Mouse (Mus musculus) hindbrain, embryonic 11.5 days (tissue): ENCODE data around the gene Ddc. TPM values are rescaled to one million over a fixed set of nuclear protein-coding genes. Genes with fewer than 3 reads are reported as not detected.

Source experiments
- polyA plus RNA-seq: library from polyadenylated mRNA; unstranded; fragments of >200 nt; fragmentation: Nextera tagmentation; extraction: Ambion mirVana; gene quantifications from 2 replicates; pipeline ENCODE4 v1.2.1, GENCODE M21; 2014

Gene Ddc
- polyA plus RNA-seq, 1 experiment from 2014 or later, result 14.3 TPM

Other genes starting within 250 kb of the Ddc start
- gene Ikzf1, start 213.1 kb downstream of the Ddc start, polyA plus RNA-seq, result 2.3 and 3.5 TPM in 2 replicates
- 66.4 and 73.5 TPM in 2 replicates for gene Fignl1, start 89.2 kb downstream of the Ddc start, polyA plus RNA-seq
- 158 and 267 TPM in 2 replicates for gene Grb10, start 140.5 kb upstream of the Ddc start, polyA plus RNA-seq